Comparison of ENCODE assay signal across 8 mouse cellular contexts in genomic region chr12:80109753-80110545, GRCm38 (mm10). TPM values are rescaled to one million over a fixed set of nuclear protein-coding genes. Genes with fewer than 3 reads are reported as not detected.
DNase-seq lines count a peak whose midpoint lies in the region; ATAC-seq lines count a peak whose summit lies in the region.

No protein-coding gene starts in this region.

- 10% methylated on average over 53 of the region's 53 CpGs for WGBS in heart, embryonic 13.5 days
- whole genome bisulfite sequencing in kidney, embryonic 14.5 days: 5% methylated on average over 52 of the region's 53 CpGs
- 3% methylated on average over 52 of the region's 53 CpGs for WGBS in stomach, embryonic 14.5 days

- H3K4me1 ChIP-seq in heart, embryonic 13.5 days: peaks cover 33% of the 10 kb centered on the region
- H3K4me1 ChIP-seq in kidney, embryonic 14.5 days (ENCODE audit: control insufficient read depth, insufficient read depth, low read length): no peaks in the 10 kb centered on the region; the same call in 1 of the 2 replicates
- H3K4me1 ChIP-seq in stomach, embryonic 14.5 days (ENCODE audit: control insufficient read depth, insufficient read depth, low read length): no peaks in the 10 kb centered on the region

- peak overlapping the region; percentile 92 for H3K9ac ChIP-seq in heart, embryonic 13.5 days
- H3K9ac ChIP-seq in kidney, embryonic 14.5 days (ENCODE audit: low read depth, low read length): peak overlapping the region; percentile 99
- H3K9ac ChIP-seq in stomach, embryonic 14.5 days (replicated peaks; ENCODE audit: low read depth, low read length): peak overlapping the region; percentile 100

- no peak for ATAC-seq in heart, embryonic 13.5 days (ENCODE audit: extremely low read depth, insufficient number of reproducible peaks, low FRiP score, low TSS enrichment)
- no peak for ATAC-seq in kidney, embryonic 14.5 days (ENCODE audit: low FRiP score, low TSS enrichment)
- no peak for ATAC-seq in stomach, embryonic 14.5 days (ENCODE audit: insufficient number of reproducible peaks, insufficient read depth, low FRiP score, low read depth)

- peaks cover 39% of the 10 kb centered on the region for H3K36me3 ChIP-seq in heart, embryonic 13.5 days
- H3K36me3 ChIP-seq in kidney, embryonic 14.5 days (ENCODE audit: control insufficient read depth, insufficient read depth, low read length): peaks cover 36% of the 10 kb centered on the region
- H3K36me3 ChIP-seq in stomach, embryonic 14.5 days (ENCODE audit: control insufficient read depth, insufficient read depth, low read length): peaks cover 23% of the 10 kb centered on the region; the same call in 1 of the 2 replicates

- H3K27ac ChIP-seq in heart, embryonic 13.5 days (replicated peaks): peak overlapping the region; percentile 99
- H3K27ac ChIP-seq in kidney, embryonic 14.5 days (ENCODE audit: low read depth, low read length): peak overlapping the region; percentile 98
- H3K27ac ChIP-seq in stomach, embryonic 14.5 days (ENCODE audit: low read length): peak overlapping the region; percentile 99

- DNase-seq in urinary bladder, adult 2 months (ENCODE audit: low spot score): peak; percentile 57
- no peak for DNase-seq in urinary bladder, postnatal 4 days (ENCODE audit: low spot score in 2 of 2)
- peak; percentile 53 for DNase-seq in embryo, embryonic 10.5 days (ENCODE audit: low spot score)
- DNase-seq in lung, postnatal 14 days: peak; percentile 56
- DNase-seq in layer of hippocampus, adult 8-10 months (ENCODE audit: low spot score in 2 of 2): no peak

- no peaks in the 10 kb centered on the region for H3K27me3 ChIP-seq in heart, embryonic 13.5 days (replicated peaks)
- no peaks in the 10 kb centered on the region for H3K27me3 ChIP-seq in kidney, embryonic 14.5 days (ENCODE audit: control insufficient read depth, insufficient read depth, low read length)
- H3K27me3 ChIP-seq in stomach, embryonic 14.5 days (ENCODE audit: control insufficient read depth, insufficient read depth, low read length): no peaks in the 10 kb centered on the region

- peak overlapping the region; percentile 89 for H3K4me3 ChIP-seq in heart, embryonic 13.5 days
- H3K4me3 ChIP-seq in kidney, embryonic 14.5 days (ENCODE audit: low read length): peak overlapping the region; percentile 99
- peak overlapping the region; percentile 87 for H3K4me3 ChIP-seq in stomach, embryonic 14.5 days (ENCODE audit: low read depth, low read length)

- no peaks in the 10 kb centered on the region for H3K9me3 ChIP-seq in heart, embryonic 13.5 days
- H3K9me3 ChIP-seq in kidney, embryonic 14.5 days (ENCODE audit: control insufficient read depth, low read length): no peaks in the 10 kb centered on the region
- H3K9me3 ChIP-seq in stomach, embryonic 14.5 days (ENCODE audit: control insufficient read depth, low read depth, low read length): no peaks in the 10 kb centered on the region

- peak overlapping the region; percentile 84 for H3K4me2 ChIP-seq in heart, embryonic 13.5 days
- peak overlapping the region; percentile 85 for H3K4me2 ChIP-seq in kidney, embryonic 14.5 days (replicated peaks; ENCODE audit: low read depth, low read length)
- peak overlapping the region; percentile 80 for H3K4me2 ChIP-seq in stomach, embryonic 14.5 days (replicated peaks; ENCODE audit: low read depth, low read length)

RNA-seq across cellular contexts. Expression of gene Zfp36l1, which starts 2.9 kb away (rescaled TPM):
- polyA plus RNA-seq in urinary bladder, adult 2 months (2012; rRNA removed): 141 and 167 TPM in 2 replicates
- 89.3 and 96.2 TPM in 2 replicates for polyA plus RNA-seq in heart, embryonic 13.5 days (2015; fragmentation: Nextera tagmentation; extraction: Ambion mirVana)
- 166 and 175 TPM in 2 replicates for polyA plus RNA-seq in kidney, embryonic 14.5 days (2014; fragmentation: Nextera tagmentation; extraction: Ambion mirVana)
- polyA plus RNA-seq in stomach, embryonic 14.5 days (2014; fragmentation: Nextera tagmentation; extraction: Ambion mirVana): 228 and 245 TPM in 2 replicates
- 10 to 100 TPM; 35.0 to 47.6 (median 42.9) TPM for total RNA-seq in layer of hippocampus, adult 8-10 months (2022)

Comparison
In these comparisons a context has a peak if more than half of its experiments do, and no peak if none do; other contexts are left out.
1. DNase-seq: peak in urinary bladder, adult 2 months (single experiment), embryo, embryonic 10.5 days (single experiment) and lung, postnatal 14 days (single experiment); none in urinary bladder, postnatal 4 days (0 of 2) and layer of hippocampus, adult 8-10 months (0 of 2).
2. Peak in every context shown above with its lines, with median percentiles within 50 percentile points of each other: H3K27ac ChIP-seq, H3K4me2 ChIP-seq, H3K4me3 ChIP-seq and H3K9ac ChIP-seq.